Mouse (Mus musculus) B cell, adult 2 months (primary cell): ENCODE measurements around the gene Srd5a1.
"Not testable (repeated sequence)": the region's sequence is repeated elsewhere in the genome, so short reads cannot be mapped to it uniquely, and the experiment has no call there.

Source experiments
- DNase-seq, 2 experiments: peaks; one replicate each; pipeline ENCODE4 v3.0.0; 2022

Srd5a1 gene

DNA sequence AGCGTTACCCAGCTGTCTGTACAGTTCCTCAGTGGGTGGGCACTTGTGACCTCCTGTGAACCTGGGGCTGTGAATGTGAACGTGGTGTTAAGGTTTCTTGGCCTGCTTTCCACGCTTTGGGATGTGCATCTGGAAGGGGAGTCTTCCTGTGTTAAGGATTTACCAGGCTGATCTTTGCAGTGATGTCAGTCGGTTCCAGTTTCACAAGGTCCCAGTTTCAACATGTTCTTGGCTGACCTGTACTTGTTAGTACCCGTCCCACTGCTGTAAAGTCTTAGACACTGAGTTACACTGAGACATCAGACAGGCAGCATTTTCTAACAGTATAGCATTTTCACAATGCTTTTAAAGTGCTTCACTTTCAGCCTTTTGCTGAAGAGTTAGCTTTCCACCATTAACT lies 12.6 kb upstream of the Srd5a1 start:
- DNase-seq: no peak

DNA sequence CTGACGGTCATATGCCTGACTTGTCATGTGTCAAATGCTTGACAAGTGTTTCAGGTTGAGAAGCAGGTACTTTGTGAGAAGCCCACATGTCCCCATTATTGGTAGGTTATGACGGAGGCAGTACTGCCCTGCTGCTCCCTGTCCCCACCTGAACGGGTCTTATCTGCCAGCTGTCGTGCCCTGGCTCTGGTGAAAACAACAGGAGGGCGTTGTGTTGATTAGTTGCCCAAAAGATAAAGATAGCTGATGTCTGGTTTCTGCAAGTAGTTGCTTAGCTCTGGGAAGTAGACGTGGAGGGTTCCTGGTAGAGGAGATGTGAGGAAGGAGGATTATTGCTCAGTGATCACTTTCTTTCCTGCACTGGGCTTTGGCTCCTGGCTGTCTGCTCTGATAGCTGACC lies 5.5 kb upstream of the Srd5a1 start:
- no peak for DNase-seq

DNA sequence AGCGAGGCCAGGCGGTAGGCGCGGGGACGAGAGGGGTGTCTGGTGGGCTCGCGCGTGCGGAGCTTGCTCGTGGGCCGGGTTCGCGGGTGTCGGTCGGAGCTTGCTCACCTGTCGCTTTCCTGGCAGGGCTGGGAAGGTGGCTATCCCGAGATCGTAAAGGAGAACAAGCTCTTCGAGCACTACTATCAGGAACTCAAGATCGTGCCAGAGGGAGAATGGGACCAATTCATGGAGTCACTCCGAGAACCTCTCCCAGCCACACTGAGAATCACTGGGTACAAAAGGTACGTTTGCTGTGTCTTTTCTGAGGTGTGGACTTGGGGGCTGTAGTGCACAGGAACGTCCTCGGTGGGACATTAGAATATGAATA lies 918 bp upstream of the Srd5a1 start:
- DNase-seq: no peak

DNA sequence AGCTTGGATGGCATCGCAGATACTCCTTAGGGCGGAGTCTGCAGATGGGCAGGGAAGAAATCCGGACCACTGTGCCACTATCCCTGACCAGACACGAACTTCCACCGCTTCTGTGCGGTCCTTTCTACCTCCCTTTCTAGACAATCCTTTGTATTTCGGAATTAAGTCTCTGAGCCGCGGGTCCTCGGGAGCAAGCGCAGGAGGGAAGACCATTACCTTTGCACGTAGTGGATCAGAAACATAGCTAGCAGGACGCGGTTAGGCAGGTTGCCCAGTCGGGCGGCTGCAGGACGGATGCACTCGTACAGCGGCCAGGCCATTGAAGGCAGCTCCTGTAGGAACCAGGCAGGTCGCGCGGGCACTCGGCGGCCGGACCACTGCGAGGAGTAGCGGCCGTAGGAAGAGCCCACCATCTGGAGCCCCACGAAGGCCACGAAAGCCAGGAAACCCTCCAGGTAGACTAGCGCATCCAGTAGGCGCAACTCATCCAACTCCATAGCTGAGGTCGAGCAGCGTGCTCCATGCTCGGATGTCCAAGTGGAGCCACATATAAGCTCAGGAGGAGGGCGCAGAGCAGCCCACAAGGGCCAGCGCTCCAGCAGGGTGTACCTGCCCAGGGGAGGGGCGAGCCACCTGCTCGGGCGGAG lies 368 bp downstream of the Srd5a1 start:
- no peak for DNase-seq

DNA sequence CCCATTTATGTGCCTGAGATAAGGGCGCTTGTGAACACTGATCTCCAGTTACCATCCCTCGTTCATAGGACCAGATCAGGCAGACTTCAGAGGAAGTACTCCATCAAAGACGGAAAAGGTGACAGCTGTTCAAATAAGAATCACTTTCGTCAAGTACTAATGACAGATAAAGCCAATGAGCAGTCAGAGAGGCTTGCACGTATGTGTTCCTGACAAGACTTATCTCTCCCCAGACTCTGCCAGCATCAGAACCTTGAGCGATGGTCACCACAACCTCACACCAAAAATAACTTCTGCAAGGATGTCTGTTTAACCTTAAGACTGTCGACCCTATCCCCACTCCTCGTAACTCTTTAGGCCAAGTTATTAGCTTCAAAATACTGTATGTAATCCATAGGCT lies 2.5 kb downstream of the Srd5a1 start:
- DNase-seq: no peak

DNA sequence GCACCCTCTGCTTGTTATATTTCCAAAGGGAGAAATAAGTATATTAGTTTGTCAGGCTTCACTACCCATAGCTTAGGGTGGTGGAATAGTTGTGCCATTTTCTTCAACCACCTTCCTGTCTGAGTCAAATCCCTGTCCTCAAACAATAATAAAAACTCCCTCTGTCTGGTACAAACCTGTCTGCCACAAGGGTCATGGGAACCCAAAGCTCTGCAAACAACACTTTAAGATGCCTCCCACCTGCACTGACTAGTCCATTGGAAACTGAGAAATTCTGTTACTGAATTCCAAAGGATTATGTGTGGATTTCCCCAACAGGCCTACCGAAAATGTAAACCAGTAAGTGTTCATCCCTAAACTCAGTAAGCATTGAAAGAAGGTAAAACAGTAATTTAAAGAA lies 6.6 kb downstream of the Srd5a1 start:
- no peak for DNase-seq

DNA sequence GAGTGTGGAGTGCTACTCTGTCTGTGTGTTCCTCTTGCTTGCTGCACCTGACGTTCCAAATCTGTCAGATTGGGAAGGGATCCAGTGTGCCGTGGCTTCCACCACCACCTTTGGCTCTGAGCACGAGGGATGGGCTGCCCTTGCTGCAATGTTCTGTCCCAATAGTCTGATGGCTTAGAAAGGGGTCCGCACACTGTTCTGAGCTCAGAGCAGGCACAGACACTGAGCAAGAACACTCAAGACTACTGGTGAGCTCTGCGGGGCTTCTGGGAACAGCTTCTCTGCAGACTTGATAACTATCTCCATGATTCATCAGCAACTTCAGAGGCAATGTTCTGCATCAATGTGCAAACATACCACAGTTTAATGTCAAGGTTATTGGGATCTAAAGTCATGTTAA lies 9.9 kb downstream of the Srd5a1 start:
- DNase-seq: no peak

DNA sequence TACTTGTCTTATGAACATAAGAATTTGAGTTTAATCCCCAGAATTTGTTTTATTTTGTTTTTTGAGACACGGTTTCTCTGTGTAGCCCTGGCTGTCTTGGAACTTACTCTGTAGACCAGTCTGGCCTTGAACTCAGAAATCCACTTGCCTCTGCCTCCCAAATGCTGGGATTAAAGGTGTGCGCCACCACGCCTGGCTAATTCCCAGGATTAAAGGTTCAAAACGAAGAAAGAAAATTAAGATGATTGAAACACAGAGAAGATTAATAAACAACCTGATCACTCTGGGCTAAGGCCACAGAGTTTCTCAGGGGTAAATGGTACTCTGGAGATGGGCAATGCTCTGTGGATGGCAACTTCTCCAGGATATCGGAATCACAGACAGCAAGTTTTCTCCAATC lies 10.4 kb downstream of the Srd5a1 start:
- DNase-seq: not testable (repeated sequence)

DNA sequence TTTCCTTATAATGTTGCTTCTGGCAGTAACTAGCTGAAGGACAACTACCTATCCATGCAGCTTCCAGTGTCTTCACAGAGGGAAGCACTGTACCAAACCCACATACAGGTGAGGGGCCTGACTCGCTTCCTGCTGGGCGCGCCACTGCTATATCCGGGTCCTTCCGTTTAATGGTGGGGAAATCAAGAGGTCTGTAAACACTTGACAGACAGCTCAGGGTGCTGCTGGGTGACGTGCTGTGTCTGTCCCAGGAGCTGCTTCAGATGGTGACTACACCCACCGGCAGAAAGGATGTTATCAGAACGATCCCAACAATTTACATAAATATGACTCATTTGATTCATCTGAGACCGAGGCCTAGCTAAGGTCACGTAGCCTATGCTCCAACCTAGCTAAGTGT lies 12.4 kb downstream of the Srd5a1 start:
- no peak for DNase-seq

DNA sequence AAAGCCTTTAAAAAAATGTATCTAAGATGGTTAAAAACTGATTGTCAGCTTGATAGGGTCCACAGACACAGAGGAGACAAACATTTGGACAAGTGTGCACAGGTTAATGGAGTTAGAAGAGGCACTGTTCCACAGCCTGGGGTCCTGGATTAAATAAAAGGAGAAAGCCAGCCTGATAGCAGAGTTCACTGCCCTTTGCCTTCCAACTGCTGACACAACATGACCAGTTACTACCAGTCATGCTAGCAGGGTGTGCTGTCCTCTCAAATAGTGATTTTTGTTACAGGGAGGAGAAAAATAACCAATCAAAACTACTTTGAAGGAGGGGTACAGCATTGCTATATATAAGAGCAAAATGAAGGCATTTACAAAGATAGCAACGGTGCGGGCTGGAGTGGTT lies 14.7 kb downstream of the Srd5a1 start:
- DNase-seq: no peak

DNA sequence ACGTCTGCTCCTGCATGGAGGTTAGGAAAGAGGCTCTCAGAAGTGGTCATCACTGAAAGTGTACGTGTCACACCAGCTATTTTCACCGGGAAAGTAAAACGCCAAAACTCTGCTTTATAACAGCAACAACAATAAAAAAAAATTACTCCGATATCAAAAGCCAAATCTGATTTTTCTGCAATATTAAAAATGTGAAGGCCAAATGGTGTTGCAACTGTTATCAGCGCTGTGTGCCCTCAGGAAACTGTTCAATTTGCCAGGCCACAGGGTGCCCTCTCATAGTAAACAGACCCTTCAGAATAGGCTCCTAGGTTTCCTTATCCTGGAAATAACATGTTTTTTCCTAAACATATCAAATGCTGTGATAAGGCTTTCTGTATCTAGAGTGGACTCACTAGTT lies 15.3 kb downstream of the Srd5a1 start:
- DNase-seq: no peak

DNA sequence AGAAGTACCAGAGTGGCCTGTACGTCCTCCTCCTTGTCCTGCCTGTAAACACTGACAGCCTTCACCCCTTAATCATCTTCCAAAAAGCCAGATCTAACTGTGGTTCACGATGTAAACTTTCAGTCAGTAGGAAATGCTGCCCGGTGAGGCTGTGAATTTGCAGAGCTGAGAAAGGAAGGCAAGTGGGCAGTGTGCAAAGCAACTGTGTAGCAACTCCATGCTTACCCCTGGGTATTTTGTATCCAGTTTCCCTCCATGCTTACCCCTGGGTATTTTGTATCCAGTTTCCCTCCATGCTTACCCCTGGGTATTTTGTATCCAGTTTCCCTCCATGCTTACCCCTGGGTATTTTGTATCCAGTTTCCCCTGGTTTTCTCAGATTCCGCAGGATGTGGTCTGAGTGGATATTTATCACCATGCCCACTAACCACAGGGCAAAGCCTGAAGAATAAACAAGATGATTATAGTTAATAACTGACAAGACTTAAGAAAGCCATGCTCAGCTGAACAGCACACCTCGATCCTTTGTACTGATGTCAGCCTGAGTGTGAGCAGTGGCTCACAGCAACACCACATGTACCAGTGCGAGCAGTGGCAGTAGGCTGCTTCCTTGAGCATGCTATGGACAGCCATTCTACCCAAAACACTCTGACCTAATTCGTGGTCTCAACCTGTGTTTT lies 16.5 kb downstream of the Srd5a1 start:
- no peak for DNase-seq

DNA sequence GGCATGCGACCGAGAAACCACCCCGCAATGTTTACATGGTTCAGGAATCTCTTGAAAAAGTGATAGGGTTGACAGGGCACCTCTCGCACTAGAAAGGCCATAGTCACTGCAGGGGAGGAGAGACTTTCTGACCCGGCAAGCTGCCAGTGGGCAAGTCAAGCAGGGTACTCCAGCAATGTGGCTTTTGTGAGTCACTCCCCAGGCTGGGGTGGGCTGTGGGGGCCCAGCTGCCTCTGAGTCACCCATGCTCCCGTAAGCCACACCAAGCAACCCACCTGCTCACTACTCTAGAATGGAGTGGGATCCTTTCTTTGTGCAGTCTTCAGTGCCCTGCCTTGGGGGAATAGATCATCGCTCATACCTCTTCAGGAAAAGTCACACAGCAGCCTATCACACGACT lies 17.8 kb downstream of the Srd5a1 start:
- no peak for DNase-seq

DNA sequence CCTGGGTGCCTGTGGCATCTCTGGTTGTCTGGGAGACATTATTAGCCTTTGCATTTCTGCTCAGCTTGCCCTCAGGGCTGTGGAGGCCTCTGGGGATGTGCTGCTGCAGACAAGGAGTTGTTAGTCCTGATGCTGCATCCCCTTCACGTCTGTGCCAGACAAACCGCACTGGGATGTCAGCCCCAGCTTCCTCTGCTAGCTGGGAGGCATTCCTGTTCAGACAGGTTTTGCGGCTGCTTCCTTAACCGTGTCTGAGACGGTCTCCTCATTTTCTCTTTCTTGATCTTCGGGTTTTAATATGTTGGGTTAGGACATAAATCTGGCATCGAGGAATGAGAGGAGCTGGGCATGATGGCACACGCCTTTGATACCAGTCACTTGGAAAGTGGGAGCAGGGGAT lies 19.0 kb downstream of the Srd5a1 start:
- DNase-seq: no peak

DNA sequence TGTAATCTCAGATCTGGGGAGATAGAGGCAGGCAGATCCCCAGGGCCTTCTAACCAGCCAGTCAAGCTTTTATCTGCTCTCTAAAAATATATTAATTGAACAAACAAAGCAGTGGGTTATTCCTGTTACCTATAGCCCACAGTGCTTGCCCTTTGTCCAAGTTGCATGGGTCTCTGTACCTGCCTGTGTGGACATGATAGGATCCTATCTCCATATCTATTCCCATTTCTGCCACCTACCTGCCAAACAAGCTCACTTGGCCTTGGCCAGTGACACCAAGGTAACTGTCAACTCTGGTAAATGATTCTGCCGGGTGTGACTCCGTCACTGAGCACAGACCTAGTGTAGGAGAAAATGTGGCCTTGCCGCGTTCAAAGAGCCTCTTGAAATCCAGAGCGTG lies 19.9 kb downstream of the Srd5a1 start:
- no peak for DNase-seq

DNA sequence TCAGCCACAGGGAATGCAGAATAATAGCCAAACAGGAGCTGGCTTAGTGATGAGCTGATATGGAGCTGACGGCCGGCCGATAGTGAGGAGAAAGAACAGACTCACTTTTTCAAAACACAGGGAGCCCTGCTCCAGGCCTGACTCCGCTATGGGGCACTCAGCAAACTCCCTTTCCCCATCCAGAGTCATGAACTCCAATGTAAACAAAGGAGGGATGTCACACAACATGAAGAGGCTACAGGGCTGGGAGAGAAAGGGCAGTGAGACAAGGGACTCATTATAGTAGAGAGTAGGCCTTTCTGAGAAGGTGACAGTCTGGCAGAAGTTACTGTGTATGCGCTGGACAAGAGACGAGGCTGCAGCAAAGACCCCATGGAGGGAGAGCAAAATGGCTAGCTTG lies 23.0 kb downstream of the Srd5a1 start:
- DNase-seq: no peak

DNA sequence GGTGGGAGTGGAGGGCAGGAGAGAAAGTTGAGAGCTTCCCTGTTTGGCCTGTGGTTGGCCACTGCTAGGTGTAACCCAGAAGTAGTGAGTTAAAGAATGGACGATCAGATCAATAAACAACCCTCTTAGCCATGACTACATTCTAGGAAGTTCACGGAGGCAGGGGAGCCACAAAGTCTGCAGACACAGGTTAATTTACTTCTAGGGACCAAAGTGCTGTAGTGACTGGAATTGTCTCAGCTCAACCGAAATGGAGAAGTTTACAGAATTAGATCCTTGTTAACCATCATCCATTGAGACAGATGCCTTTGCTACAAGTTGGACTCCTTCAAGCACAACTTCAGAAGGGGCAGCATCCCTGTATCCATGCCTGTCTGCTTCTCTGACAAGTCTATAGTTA lies 23.4 kb downstream of the Srd5a1 start:
- no peak for DNase-seq

DNA sequence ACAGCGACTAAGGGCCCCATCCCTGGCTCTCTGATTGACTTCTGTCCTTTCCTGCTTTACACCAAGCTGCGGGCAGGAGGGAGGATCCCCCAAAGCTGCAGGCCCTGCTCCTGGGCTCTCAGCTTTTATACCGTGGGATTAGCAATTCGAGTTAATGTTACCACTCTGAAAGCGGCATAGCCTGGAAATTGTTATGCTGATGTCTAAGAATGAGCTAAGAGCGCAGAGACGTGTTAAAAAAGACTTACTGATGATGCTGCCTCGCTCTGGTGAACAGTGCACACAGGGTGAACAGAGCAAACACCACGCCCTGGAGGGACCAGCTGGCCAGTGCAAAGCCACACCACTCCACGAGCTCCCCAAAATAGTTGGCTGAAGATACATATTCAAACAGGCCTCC lies 24.9 kb downstream of the Srd5a1 start:
- no peak for DNase-seq

DNA sequence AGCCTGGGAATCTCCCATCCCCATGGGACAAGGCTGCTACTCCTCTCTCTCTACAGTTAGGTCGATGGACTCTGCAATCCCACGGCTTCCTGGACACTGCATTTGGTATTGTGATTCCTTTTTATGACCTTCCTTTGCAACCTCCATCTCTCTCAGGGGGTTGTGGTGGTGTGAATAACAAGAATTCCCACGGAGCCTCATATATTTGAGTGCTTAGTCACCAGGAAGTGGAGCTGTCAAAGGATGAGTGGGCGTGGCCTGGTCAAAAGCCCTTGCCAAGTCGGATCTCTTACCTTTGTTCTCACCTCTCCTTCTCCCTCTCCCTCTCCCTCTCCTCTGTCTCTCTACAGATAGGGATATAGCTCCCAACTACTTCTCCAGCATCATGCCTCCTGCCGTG lies 25.4 kb downstream of the Srd5a1 start:
- no peak for DNase-seq

DNA sequence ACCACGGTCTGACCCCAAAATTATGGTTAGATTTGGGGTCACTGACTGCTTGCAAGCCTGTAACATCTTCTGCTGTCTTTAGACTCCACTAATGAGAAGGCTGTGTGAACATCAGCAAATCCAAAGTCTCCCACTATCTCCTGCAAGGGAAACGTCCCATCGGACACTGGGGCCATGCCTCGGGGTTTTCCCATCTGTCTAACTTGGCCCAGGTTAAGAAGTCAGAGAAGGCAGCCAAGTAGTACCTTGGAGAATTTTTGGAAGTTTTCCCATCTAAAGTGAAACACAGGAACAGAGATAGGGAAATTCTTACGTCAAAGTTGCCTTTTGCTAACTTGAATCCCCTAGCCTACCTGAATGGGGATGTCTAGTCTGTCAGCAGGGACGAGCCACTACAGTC lies 27.7 kb downstream of the Srd5a1 start:
- no peak for DNase-seq

DNA sequence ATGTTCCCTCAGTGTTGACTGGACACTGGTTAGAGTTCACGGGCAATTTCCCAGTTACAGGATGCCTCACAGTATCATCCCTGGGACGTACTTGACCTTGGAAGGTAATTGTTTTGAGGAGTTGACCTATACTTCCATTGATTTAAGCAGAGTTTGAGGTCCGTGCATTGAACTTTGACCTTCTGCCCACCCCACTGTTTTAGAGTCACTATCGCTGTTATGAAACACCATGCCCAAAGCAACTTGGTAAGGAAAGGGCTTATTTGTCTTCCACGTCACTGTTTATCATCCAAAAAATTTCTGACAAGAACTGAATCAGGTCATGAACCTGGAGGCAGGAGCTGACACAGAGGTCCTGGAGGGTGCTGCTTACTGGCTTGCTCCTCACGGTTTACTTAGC lies 28.8 kb downstream of the Srd5a1 start:
- no peak for DNase-seq

DNA sequence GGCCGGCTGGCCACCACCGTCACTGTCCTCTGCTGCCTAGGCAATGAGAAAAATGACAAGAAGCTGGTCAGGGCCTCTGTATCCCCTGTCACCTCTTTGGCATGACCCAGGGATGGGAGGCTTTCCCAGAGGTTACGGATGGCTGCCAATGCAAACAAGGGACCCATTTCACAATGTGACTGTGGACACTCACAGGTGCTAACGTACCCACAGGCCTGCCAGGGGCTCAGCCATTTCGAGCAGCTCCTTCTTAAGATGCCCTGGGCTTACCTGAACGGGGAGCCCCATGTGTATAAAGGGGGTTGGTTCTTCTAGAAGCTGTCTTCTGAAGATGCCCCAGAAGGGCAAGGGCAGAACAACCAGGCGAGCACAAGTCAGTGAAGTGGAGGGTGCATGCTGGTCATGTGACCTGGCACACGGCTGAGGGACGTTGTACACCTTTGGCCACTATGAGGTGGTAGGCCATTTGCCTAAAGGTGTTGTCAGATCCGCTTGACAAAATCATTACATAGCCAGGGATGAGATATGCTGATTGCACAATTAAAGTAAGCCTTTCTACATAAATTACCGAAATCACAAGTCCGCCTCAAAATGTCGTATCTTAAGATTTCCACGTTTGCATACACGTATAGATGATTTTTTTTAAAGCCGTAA lies 33.9 kb downstream of the Srd5a1 start:
- no peak for DNase-seq

DNA sequence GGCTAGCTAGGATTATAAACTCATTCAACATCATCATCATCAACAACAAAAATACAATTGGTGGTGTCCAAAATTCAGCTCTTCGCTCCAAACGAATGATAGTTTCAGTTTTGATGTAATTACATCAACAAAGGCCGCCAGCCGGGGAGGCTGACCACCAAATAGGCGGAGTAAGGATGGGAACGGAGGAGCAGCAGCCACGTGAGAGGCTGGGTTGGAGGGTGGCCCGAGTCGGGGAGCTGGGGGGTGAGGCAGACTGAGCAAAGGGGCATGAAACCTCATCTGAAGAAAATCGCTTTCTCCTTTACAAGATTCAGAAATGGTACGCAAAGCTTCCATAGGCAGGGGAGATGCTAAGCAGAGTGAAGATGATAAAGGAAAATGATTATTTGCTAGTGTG lies 34.6 kb downstream of the Srd5a1 start:
- DNase-seq: no peak

DNA sequence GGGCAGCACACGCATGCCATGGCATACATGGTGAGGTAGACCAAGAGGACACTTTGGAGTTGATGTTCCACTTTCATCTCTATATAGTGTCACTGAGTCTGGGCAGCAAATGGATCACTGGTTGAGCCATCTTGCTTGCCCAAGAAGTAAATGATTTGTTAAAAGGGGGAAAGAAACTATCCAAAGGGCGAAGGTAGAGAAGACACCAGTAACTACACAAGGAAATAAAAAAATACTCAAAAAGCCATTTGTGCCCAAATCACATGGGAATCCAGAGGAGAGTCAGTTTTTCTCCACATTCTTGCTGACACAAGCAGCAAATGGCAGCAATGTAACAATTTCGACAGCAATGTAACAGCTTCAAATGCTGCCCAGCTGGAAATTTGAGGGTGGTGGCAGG lies 38.6 kb downstream of the Srd5a1 start:
- no peak for DNase-seq

DNA sequence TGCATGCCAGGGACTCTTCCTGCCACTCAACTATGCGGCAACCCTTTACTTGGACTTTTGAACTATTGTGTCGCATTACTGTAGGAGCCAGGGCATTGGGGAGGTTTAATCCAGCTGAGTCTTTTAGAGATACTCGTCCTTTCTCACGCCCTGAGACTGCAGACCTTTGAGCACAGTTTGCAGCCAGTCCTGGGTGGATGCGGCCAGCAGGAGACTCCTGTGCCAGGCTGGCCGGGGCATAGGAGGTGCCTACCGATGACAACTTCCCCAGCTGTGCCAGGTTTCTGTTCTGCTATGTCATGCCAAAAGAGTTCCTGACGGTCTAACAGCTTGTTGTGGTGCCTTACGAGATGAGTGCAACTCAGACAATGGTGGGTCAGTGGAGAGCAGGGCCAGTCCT lies 42.0 kb downstream of the Srd5a1 start:
- DNase-seq: no peak
